Mouse (Mus musculus) adrenal gland, adult 8-10 months (tissue): ENCODE results near the gene Pmf1. TPM values are rescaled to one million over a fixed set of nuclear protein-coding genes. Genes with fewer than 3 reads are reported as not detected.

Source experiments
- DNase-seq: peaks from one replicate; pipeline ENCODE4 v3.0.0; 2022
- total RNA-seq, 4 experiments: library from RNA; stranded (reverse); gene quantifications; 2 replicates each; pipeline ENCODE4 v1.2.4; 2022

The Pmf1 gene
- total RNA-seq: 10 to 100 TPM; 31.5 to 46.9 (median 34.3) TPM

GRCm38 (mm10) chr3:88409741-88410644 is at the start of gene Pmf1:
TSS of gene Pmf1 (minus strand) at chr3:88410331.
- peak; percentile 92 for DNase-seq

DNA sequence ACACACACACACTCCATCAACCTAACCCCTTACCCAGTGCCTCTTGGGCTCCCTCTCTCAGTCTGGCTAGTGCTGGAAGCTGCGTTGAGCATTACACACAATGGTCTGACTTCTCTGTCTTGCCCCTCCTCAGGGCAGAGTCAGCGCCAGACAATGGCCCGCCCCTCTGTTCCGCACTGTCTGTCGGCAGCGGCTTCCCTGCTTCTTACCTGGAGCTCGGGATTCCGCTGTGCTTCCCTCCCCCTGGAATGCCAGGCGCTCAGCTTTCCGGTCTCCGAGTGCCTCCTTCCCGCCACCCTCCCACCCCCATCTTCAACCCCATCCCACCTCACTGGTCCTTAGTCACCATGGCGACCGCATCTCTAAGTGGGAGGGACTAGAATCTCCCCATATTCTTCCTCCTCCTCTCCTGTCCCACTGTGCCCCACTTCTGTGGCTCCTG is 48.7 kb upstream of the Pmf1 start:
- no peak for DNase-seq

DNA sequence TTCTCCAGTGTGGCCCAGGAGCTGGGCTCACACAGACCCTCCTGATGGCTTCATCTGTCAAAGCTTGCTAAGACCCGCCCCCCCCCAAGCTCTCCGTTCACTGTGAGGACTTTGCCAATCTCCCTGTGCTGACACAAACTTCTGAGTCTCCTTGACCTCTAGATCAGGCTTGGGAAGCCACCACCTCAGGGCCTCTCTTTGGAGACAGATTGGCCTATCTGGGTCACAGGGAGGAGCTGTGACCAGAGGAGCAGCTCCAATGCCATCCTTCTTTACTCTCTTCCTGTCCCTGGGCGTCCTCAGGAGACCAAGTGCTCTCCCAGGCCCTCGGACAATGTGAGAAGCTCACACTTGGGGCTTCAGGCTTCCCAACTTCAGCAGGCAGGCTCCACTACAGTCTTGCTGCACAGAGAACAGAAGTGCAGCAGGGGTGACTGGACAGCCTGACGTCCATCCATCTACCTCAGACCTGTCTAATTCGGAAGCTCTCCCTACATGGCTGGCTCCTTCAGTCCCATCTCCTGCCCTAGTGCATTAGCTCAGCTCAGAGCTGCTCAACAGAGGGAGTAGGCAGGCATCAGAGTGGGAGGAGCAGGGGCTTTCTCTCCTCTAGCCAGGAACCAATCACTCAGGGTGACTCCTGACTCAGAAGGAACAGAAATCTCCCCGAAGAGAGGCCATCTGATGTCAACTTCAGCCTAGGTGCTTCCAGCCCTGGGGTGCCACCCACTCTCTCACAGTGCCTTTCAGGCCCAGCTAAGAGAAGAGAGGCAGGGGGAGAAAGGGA is 46.8 kb upstream of the Pmf1 start:
- DNase-seq: no peak

DNA sequence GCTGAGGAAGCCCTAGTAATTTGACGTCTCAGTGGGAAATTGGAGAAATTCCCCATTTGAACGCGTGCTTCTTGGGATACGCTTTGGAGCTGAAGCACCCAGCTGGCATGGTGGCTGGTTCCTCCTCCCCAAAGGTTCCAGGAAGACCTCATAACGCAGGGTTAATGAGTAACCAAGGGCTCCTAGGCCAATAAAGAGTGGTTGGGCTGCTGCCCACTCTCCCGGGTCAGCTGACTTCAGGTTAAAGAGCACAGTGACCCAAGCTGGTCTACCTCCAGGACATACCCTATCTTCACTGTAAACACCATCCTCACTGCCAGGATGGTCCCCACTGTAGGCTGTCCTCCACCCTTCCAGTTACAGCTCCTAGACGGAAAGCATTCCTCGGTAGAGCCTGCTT is 46.2 kb upstream of the Pmf1 start:
- DNase-seq: no peak

GRCm38 (mm10) chr3:88455588-88456264 is 45.6 kb upstream of the Pmf1 start:
- no peak for DNase-seq

- no peak for DNase-seq
These were observed 44.8 kb upstream of the Pmf1 start for GRCm38 (mm10) chr3:88454762-88455587.

DNA sequence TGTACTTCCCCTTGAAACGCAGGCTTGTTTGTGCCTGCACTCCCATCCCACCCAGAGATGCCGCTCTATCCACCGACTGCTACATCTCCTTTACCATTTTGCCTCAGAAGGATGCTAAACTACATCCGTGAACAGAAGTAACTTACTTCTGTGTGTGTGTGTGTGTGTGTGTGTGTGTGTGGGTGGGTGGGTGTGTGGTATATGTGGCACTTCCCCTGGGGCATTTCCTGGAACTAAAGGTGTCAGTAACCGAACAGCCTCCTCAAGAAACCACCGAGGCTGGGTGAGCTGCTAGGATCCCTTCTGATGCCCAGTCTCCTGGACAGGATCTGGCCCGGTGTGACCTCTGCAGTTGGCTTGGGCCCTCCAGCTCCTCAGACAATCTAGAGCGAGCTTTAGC is 43.9 kb upstream of the Pmf1 start:
- DNase-seq: no peak

DNA sequence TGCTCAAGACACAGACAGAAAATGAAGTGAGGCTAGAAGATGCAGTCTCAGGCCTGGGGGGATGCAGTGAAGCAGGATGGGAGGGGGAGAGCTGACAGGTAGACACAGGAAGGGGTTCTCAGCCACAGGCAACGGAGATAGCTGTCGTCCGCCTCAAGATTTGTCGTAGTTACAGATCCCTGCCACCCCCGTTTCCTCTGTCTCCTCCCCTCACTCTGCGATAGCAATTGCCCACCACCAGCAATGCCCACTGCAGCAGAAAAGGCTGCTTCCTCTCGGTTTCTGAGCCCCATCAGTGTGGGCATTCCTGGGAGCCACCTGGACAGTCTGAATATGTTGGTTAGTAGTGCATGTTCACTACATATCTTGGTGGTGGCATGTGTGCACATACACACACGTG is 43.2 kb upstream of the Pmf1 start:
- DNase-seq: no peak

DNA sequence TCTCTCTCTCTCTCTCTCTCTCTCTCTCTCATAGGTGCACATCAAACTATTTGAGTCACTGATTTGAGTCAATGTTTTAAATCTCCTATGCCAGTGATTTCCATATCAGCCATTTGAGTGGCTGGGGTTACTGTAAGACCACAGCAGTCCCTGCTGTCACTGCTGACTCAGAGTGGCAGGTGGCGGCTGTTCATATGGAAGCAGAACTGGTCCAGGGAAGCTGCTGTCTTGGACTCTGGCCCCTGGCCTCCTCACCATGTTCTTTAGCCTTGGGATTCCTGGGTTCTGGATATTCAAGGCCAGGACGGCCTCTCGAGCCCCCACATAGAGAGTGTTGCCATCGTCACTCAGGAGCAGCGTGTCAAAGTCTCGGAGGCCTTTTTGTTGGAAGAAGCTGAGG is 42.6 kb upstream of the Pmf1 start:
- no peak for DNase-seq

- no peak for DNase-seq
These were observed 42.1 kb upstream of the Pmf1 start for GRCm38 (mm10) chr3:88452246-88452645.

- DNase-seq: no peak
These were observed 40.4 kb upstream of the Pmf1 start for GRCm38 (mm10) chr3:88450379-88451131.

DNA sequence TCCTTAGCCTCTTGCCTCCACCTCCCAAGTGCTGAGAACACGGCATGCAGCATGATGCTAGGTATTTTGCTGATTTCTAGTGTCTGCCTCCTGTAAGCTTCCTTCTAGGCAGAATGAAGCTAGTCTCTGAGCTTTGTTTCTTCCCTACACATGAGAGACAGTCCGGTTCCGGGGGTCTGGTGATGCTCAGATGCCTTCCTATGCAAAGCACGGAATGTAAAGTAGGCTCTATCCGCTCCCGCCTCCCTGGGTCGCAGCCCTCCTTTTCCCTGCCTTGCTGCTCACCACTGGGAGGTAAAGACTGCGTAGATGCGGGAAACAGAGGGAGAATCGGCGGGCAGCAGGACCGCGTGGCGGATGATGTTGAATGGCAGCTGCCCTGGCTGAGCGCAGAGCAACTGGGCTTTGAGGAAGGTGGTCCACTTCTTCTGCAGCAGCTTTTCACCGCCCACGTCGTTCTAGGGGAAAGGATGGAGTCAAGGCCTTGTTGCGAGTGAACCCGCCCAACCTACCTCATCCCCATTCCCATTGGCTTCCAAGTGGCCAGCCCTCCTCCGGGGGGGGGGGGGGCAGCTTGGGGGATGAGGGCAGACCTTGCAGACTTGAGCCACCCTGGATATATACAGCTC is 39.4 kb upstream of the Pmf1 start:
- DNase-seq: no peak

GRCm38 (mm10) chr3:88448443-88448842 is 38.3 kb upstream of the Pmf1 start:
- DNase-seq: no peak

GRCm38 (mm10) chr3:88447676-88448183 is 37.6 kb upstream of the Pmf1 start:
- no peak for DNase-seq

DNA sequence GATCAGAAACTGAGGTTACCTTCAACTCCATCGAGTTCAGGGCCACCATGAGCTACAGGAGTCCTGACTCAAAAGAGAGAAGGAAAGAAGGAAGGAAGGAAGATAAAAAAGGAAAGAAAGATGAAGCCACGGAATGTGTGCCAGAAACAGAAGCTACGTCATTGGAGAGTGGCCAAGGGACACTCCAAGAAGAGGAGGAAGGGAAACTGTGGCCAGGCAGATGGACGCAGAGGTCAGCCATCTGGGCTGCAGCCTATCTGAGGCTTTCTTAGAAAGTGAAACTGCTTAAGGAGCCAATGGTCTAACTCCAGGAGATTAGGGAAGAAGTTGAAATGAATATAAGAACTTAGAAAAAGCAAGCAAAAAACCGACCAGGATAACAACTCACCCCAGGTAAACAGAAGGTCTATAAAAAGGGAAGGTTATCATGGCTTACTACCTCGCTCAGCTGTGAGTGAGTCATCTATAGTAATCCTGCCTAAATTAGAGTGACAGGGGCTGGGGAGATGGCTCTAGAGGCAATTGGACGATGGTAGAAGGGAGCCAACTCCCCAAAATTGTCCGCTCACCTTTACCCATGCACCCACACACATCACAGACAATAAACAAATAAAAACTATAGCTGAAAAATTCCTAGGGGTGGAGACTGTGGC is 36.5 kb upstream of the Pmf1 start:
- no peak for DNase-seq

DNA sequence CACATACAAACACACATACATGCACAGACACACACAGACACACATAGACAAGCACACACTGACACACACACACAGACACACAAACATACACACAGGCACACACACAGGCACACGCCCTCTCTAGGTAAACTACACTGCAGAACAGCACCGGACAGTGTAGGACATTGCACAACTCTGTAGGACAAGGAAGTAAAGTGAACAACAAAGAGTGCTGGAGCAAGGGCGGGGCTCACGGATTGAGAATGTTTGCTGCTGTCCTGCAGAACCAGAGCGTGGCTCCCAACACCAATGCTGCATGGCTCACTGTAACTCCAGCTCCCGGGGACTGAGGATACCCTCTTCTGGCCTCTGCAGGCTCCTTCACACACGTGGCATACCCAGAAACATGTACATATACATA is 32.8 kb upstream of the Pmf1 start:
- no peak for DNase-seq

- no peak for DNase-seq
These were observed 32.4 kb upstream of the Pmf1 start for GRCm38 (mm10) chr3:88442488-88442887.

DNA sequence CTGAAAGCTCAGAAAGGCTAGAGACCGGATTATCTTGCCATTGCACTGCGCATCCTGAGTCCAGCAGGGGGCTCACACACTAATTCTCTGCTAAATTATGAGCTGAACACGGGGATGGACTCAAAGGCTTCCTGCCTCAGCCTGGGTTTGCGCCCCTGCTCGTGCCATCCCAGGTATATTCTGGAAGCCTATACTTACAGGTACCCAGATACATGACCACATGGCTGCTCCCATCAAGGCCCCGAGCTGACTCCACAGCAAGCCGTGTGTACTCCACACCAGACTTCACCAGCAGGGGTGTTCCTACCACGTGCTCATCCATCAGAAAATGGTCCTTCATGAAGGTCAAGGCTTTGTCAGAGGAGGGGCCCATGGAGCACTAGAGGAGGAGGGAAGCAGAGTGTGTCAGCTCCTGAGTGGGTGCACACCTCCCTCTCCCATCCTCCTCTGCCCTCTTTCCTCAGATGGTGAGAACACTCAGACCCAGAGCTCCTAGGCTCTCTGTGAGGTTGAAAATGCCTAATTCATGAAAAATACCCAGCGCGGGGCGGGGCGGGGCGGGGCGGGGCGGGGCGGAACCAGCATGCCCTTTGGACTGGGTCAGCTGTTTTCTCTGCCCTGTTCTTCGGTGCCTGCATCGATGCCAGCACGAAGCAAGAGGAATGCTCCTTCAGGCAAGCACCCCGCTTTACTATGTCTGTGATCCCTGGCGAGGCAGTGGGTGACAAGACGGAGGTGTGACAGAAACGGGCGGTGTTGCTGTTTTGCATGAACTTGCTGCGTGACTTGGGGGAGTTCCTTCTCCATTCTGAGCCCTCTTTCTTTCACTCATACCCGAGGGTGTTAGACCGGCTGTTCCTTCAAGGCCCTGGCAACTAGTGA is 30.6 kb upstream of the Pmf1 start:
- DNase-seq: peak; percentile 75

GRCm38 (mm10) chr3:88439582-88439981 is 29.5 kb upstream of the Pmf1 start:
- no peak for DNase-seq
